Mouse (Mus musculus): ENCODE measurements at regions not wholly inside any gene's neighbourhood (a gene's known extent, or its start where the extent isn't known, plus 50 kb on each side); places are given as distances from the start of the nearest gene placed in this dataset.

DNA sequence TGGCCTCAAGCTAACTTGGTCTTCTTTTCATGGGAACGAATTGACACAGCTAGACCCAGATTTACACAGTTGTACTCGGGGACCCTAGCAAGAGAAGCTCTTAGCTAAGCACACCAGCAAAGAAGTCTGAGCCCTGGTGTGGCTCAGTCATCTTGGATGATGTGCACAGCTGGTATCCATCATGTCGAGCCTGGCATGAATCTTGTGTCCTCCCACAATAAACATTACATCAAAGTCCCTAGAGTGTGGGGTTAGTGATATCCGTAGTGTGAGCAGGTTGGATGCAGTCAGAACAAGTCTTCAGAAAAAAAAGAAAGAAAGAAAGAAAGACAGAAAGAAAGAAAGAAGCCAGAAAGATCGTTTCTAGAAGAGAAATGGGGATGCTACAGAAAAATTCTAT is 52.1 kb upstream of the Hmcn1 start:
- no peak for DNase-seq (ENCODE audit: extremely low spot score in 1 of 2, low spot score in 1 of 2)

GRCm38 (mm10) chr1:151046626-151047025 is 53.4 kb upstream of the Hmcn1 start:
- no peak for DNase-seq (ENCODE audit: extremely low spot score in 1 of 2, low spot score in 1 of 2)

DNA sequence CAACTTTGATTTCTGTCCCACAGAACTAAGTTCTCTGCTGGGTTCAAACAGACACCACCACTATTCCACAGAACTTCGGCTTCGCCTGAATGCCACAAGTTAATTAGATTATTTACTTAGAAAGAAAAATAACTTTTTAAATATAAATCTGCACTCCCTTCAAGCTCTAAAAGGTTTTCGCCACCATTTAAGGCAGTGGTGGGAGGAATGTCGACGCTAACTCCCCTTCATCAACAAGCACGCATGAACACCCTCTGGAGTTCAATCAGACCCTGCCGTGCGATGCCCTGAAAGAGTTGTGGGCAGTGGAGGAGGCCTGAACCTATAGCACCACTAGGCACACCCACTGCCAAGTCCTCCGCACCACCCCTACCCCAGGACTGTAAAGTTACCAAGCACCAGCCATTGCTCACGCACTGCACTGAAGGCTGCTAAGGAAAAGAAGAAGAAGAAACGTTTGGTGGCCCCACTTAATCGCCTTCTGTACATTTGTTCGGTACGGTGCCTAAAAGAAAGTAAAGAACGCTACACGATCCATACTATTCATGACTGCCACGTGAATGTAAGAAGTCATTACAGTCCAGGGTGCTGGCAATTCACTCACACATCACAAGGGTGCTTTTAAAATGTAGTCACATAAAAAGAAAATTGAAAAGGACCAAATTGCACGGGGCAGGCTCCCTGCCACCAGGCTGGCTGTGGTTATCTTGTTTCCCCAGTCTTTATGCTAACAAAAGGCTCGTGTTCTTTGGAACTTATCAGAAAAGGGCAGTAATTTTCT is 56.7 kb upstream of the Hmcn1 start:
- no peak for DNase-seq (ENCODE audit: extremely low spot score in 1 of 2, low spot score in 1 of 2)

GRCm38 (mm10) chr1:151050507-151050816 is 57.2 kb upstream of the Hmcn1 start:
- DNase-seq (ENCODE audit: extremely low spot score in 1 of 2, low spot score in 1 of 2): no peak

GRCm38 (mm10) chr1:151053268-151053667 is 60.0 kb upstream of the Hmcn1 start:
- no peak for DNase-seq (ENCODE audit: extremely low spot score in 1 of 2, low spot score in 1 of 2)

DNA sequence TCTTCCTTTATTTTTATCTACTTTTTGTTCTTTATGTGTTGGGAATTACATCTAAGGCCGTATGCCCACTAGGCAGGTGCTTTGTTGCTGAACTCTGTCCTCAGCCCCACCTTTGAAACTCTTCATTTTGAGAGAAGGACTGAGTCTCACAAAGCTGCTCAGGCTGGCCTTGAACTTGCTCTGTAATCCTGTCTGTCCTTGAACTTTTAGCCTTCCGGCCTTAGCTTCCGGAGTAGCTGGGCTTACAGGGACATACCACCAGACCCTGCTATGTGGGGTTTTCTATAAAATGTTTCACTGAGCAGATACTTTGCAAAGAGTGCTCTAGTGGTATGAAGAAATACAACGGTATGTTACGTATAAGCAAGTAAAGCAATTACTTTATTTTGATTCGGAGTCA is 62.2 kb upstream of the Hmcn1 start:
- DNase-seq (ENCODE audit: extremely low spot score in 1 of 2, low spot score in 1 of 2): no peak

- no peak for DNase-seq (ENCODE audit: extremely low spot score in 1 of 2, low spot score in 1 of 2)
These were observed 66.4 kb upstream of the Hmcn1 start for GRCm38 (mm10) chr1:151059546-151060136.

DNA sequence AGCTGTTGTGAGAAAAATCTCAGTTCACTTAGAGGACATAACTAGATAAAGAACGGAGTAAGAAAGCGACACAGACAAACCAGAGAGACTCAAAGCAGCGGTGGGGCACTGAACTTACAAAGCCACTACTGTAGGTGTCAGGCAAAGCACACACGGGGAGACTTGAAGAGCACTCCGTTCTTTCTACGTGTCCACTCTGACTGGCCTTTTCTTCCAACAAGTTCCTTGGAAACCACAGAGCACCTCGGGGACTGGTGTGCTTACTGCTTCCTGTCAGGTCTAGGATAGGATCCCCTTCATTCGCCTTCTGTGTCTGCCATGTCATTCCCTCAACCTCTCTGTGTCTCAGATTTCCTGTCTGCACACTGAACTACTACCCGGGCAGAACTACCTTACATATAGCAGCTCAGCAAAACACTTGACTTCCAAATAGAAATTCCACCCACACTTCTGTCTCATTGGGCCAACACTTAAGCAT is 71.9 kb upstream of the Hmcn1 start:
- DNase-seq (ENCODE audit: extremely low spot score in 1 of 2, low spot score in 1 of 2): no peak

- no peak for DNase-seq (ENCODE audit: extremely low spot score in 1 of 2, low spot score in 1 of 2)
These were observed 73.3 kb upstream of the Hmcn1 start for GRCm38 (mm10) chr1:151066379-151067128.

- DNase-seq (ENCODE audit: extremely low spot score in 1 of 2, low spot score in 1 of 2): no peak
These were observed 81.5 kb upstream of the Hmcn1 start for GRCm38 (mm10) chr1:151074508-151075314.

GRCm38 (mm10) chr1:151075541-151075940 is 82.3 kb upstream of the Hmcn1 start:
- DNase-seq (ENCODE audit: extremely low spot score in 1 of 2, low spot score in 1 of 2): no peak

DNA sequence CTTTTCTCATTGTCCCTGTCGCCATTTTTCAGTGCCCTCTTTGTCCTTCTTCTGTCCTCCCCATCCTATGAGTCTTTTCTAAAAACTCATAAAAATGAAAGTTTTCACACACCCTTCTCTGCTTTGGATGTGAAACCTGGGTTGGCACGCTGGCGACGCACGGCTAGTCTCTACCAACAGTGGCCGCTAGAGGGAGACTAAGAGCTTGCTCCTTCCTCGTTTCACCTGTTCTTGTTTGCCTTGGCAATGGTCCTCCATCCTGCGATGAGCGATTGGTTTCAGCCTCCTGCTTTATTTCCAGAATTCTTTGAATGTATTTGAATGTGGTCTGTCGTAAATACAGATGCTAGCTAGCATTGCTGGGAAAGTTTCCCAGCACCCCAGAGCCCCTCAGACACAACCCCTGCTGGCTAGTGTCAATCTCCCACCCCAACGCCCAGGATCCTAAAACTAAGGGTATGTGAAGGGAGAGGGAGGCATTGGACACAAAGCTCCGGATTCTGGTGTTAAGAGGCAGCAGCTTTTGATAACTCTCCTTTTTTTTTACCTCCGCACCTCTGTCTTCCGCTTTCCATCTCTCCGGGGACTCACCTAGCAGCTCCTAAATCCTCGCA is 85.8 kb upstream of the Hmcn1 start:
- DNase-seq (ENCODE audit: extremely low spot score in 1 of 2, low spot score in 1 of 2): peak; percentile 76 to 91

- DNase-seq (ENCODE audit: extremely low spot score in 1 of 2, low spot score in 1 of 2): no peak
These were observed 86.6 kb upstream of the Hmcn1 start for GRCm38 (mm10) chr1:151079614-151080360.

GRCm38 (mm10) chr1:151080510-151080980 is 87.3 kb upstream of the Hmcn1 start:
- no peak for DNase-seq (ENCODE audit: extremely low spot score in 1 of 2, low spot score in 1 of 2)

DNA sequence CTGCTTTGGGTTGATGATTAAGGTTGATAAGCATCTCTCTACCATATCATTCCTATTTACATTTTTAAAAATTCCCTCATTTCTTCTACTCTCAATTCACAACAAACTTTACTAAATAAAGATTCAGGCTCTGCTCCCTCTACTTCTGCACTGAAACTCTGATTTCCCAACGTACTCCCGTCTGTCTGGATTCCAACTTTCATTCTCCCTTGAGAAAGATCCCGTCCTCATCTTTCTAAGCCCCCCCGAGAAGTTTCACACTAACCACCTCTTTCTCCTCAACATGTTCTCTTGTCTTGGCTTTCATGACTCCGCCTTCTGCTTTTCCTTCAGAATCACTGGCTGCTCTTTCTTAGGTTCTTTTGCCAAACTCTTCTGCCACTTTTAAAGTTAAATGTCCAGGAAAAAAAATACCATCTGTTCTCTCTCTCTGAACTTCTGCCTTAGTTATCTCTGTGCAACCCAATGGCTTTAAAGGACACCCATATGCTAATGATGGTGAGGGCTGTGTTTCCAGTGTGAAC is 89.3 kb upstream of the Hmcn1 start:
- no peak for DNase-seq (ENCODE audit: extremely low spot score in 1 of 2, low spot score in 1 of 2)

GRCm38 (mm10) chr1:151083806-151084205 is 90.6 kb upstream of the Hmcn1 start:
- DNase-seq (ENCODE audit: extremely low spot score in 1 of 2, low spot score in 1 of 2): no peak

- no peak for DNase-seq (ENCODE audit: extremely low spot score in 1 of 2, low spot score in 1 of 2)
These were observed 93.0 kb upstream of the Hmcn1 start for GRCm38 (mm10) chr1:151086111-151086859.

DNA sequence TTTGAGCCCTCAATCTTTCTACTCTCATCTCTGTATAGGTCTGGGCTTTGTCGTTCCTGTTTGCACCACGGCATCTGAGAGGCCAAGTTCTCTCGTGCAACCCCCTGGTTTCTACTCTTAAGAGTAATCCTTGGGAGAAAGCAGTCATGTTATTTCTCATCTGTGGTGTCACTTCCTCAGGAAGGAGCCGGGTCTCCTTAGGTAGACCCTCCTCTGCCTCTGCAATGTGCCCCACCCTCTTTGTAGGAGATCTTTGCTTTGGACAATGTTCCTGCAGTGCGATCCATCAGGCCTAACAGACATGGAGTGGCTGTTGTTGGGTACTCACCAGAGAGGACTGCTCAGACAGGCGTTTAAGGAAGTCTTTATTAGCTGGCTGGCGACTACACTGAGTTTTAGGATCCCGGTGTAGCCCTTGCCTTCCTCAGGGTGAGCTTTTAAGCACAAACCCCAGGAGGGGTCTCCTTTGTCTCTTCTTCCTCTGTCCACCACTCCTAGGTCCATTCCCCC is 94.0 kb upstream of the Hmcn1 start:
- DNase-seq (ENCODE audit: extremely low spot score in 1 of 2, low spot score in 1 of 2): no peak

Measured in layer of hippocampus, postnatal 25 days (tissue).